Mouse (Mus musculus) heart, embryonic 13.5 days (tissue): ENCODE measurements around the gene Arhgef40. TPM values are rescaled to one million over a fixed set of nuclear protein-coding genes. Genes with fewer than 3 reads are reported as not detected.
A peak's percentile ranks its signal among the peaks of the same experiment; 100 is the strongest.
"Not testable (repeated sequence)": the region's sequence is repeated elsewhere in the genome, so short reads cannot be mapped to it uniquely, and the experiment has no call there.

Experiments used
- ATAC-seq: fragments of 200-750 bp; cut with Nextera tagmentation; 2 replicates; pipeline ENCODE4 v1.8.0; 2017; ENCODE audit warnings: moderate TSS enrichment; ENCODE audit not compliant: insufficient number of reproducible peaks, low FRiP score, low TSS enrichment; ENCODE audit errors: extremely low read depth
- H3K27ac ChIP-seq: fragments of 300-500 bp; sonication (generic); replicated peaks from 2 replicates; pipeline ENCODE4 v1.5.1; 2015; ENCODE audit warnings: moderate library complexity, mild to moderate bottlenecking, inconsistent platforms
- H3K27me3 ChIP-seq: fragments of 300-500 bp; sonication (generic); replicated peaks from 2 replicates; pipeline ENCODE4 v1.6.1; 2015; ENCODE audit warnings: mild to moderate bottlenecking, inconsistent platforms
- H3K36me3 ChIP-seq: fragments of 300-500 bp; sonication (generic); 2 replicates; pipeline ENCODE4 v1.6.1; 2015; ENCODE audit warnings: mild to moderate bottlenecking, inconsistent platforms
- H3K4me1 ChIP-seq: fragments of 300-500 bp; sonication (generic); 2 replicates; pipeline ENCODE4 v1.6.1; 2015; ENCODE audit warnings: inconsistent platforms
- H3K4me2 ChIP-seq: fragments of 300-500 bp; sonication (generic); 2 replicates; pipeline ENCODE4 v1.6.1; 2015; ENCODE audit warnings: inconsistent platforms, mild to moderate bottlenecking, moderate library complexity
- H3K4me3 ChIP-seq: fragments of 300-500 bp; sonication (generic); 2 replicates; pipeline ENCODE4 v1.5.1; 2015; ENCODE audit warnings: moderate library complexity, mild to moderate bottlenecking, inconsistent platforms
- H3K9ac ChIP-seq: fragments of 300-500 bp; sonication (generic); 2 replicates; pipeline ENCODE4 v1.6.1; 2015; ENCODE audit warnings: inconsistent platforms, mild to moderate bottlenecking, moderate library complexity
- H3K9me3 ChIP-seq: fragments of 300-500 bp; sonication (generic); 2 replicates; pipeline ENCODE4 v1.6.1; 2016; ENCODE audit warnings: inconsistent platforms
- WGBS: fragments of 180-500 bp; shearing (Covaris S2); methylation state at CpG from one replicate; pipeline ENCODE4 v1.1.7; 2015; ENCODE audit warnings: mixed read lengths; 5-methylcytosine and 5-hydroxymethylcytosine counted together
- polyA plus RNA-seq: library from polyadenylated mRNA; unstranded; fragments of >200 nt; fragmentation: Nextera tagmentation; extraction: Ambion mirVana; gene quantifications from 2 replicates; pipeline ENCODE4 v1.2.1, GENCODE M21; 2015

Arhgef40 gene
- polyA plus RNA-seq, 1 experiment from 2014 or later = 63.9 TPM

- 42% methylated on average over 3 of the region's 3 CpGs for WGBS
- not testable (repeated sequence) for H3K4me1 ChIP-seq, H3K9ac ChIP-seq, H3K27me3 ChIP-seq, H3K27ac ChIP-seq, H3K9me3 ChIP-seq, ATAC-seq, H3K4me2 ChIP-seq, H3K36me3 ChIP-seq, H3K4me3 ChIP-seq
Measured at GRCm38 (mm10) chr14:52042359-52042758, 57.8 kb downstream of the Arhgef40 start, which contains the start of gene Olfr221. TSS of gene Olfr221 (minus strand) at chr14:52042459.

DNA sequence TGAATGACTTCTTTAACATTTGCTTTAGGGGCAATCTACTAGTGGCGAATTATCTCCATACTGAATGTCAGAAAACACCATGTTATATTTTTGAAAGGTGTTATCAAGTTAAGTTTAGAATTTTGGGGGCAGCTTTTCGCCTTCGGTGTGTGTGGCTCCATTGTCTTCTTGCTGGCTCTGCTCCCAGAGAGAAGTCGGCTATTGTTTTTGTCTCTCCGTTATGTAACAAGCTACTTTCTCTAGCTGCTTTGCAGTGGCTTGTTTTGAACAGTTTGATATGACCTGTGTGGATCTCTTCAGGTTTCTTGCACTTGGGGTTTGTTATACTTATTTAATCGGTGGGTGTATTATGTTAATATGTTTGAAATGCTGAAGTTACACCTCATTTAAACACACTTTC is 58.9 kb downstream of the Arhgef40 start:
- Histone ChIP-seq H3K27ac (no peak overlapping the region), H3K36me3 (no peaks in the 10 kb centered on the region), H3K4me3 (no peak overlapping the region), H3K4me1 (0 out of 2 replicates have a peak, but pooled peaks cover 9% of the 10 kb centered on the region), H3K9me3 (no peaks in the 10 kb centered on the region), H3K4me2 (no peak overlapping the region), H3K9ac (peak overlapping the region; percentile 30), H3K27me3 (no peaks in the 10 kb centered on the region)
- 56% methylated on average over 6 of the region's 6 CpGs for WGBS
- no peak for ATAC-seq

- Histone ChIP-seq H3K4me1 (0 out of 2 replicates have a peak, but pooled peaks cover 9% of the 10 kb centered on the region), H3K27ac (no peak overlapping the region), H3K27me3 (no peaks in the 10 kb centered on the region), H3K4me2 (peak overlapping the region; percentile 32; the same call in 1 of the 2 replicates), H3K9me3 (no peaks in the 10 kb centered on the region), H3K4me3 (no peak overlapping the region), H3K9ac (peak overlapping the region; percentile 52; the same call in 1 of the 2 replicates), H3K36me3 (no peaks in the 10 kb centered on the region)
- no peak for ATAC-seq
- 6% methylated on average over 8 of the region's 8 CpGs for WGBS
Measured at GRCm38 (mm10) chr14:52044901-52045678, 60.6 kb downstream of the Arhgef40 start.

DNA sequence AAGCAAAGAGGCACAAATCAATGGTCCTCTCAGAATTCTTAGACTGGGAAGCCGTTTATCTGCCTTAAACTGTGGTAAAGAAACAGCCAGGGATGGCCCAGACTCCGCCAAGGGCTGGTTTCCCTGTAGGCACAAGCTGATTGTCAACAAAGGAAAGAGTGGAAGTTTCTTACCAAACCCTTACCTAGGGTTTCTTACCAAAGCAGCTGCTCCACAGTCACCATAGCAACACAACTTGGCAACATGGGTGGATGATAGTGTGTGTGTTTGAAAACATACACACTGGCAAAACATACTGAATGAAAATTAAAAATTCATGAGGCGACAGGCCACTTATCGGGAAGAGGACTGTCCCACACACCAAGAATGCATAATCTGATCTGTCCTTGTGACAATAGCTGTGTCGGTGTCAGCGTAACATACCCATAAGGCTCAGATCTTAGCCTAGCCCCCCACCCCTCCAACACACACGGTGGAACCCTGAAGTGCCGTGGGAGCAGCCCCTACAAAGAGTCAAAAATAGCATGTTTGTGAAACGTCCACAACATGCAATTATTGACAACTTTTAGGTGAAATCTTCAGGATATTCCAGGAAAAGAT is 61.5 kb downstream of the Arhgef40 start:
- 0 out of 2 replicates have a peak, but pooled peaks cover 9% of the 10 kb centered on the region for H3K4me1 ChIP-seq
- H3K9me3 ChIP-seq = no peaks in the 10 kb centered on the region
- WGBS = 73% methylated on average over 9 of the region's 9 CpGs
- no peak overlapping the region for H3K4me3 ChIP-seq
- no peak overlapping the region for H3K4me2 ChIP-seq
- H3K36me3 ChIP-seq = no peaks in the 10 kb centered on the region
- no peak overlapping the region for H3K27ac ChIP-seq
- no peak for ATAC-seq
- H3K27me3 ChIP-seq = no peaks in the 10 kb centered on the region
- H3K9ac ChIP-seq = no peak overlapping the region

DNA sequence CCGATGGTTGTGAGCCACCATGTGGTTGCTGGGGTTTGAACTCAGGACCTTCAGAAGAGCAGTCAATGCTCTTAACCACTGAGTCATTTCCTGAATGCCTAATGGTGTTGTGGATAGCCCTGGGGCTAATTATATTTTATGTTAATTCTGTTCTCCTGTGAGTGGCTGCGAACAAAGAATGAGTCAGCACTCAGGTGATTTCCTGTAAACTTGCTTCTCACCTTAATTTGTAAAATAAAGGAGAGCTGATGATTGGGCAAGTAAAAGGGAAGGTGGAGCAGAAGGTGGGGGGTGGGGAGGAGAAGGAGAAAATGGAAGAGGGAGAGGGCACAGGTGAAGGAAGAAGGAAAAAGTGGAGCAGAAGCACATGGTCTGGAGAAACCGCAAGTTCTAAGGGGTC is 68.2 kb downstream of the Arhgef40 start:
- not testable (repeated sequence) for H3K36me3 ChIP-seq, H3K27ac ChIP-seq, H3K27me3 ChIP-seq, H3K4me3 ChIP-seq, H3K9me3 ChIP-seq, H3K9ac ChIP-seq, ATAC-seq, H3K4me2 ChIP-seq, H3K4me1 ChIP-seq
- WGBS = 90% methylated on average over 3 of the region's 3 CpGs

Other genes with a start within 250 kb of the Arhgef40 start
- not detected in 2 replicates for gene Ang4, start 211.1 kb upstream of the Arhgef40 start, polyA plus RNA-seq
- not detected in 2 replicates for gene AY358078, start 184.7 kb upstream of the Arhgef40 start, polyA plus RNA-seq
- gene Ear6, start 131.0 kb upstream of the Arhgef40 start, polyA plus RNA-seq = not detected in 2 replicates
- gene Mettl17, start 99.9 kb upstream of the Arhgef40 start, polyA plus RNA-seq = 38.3 and 40.5 TPM in 2 replicates
- gene Slc39a2, start 91.8 kb upstream of the Arhgef40 start, polyA plus RNA-seq = 0.13 and 0.48 TPM in 2 replicates
- gene Ndrg2, start 70.6 kb upstream of the Arhgef40 start, polyA plus RNA-seq = 223 and 248 TPM in 2 replicates
- gene Tppp2, start 66.3 kb upstream of the Arhgef40 start, polyA plus RNA-seq = not detected in 2 replicates
- gene Rnase13, start 61.9 kb upstream of the Arhgef40 start, polyA plus RNA-seq = not detected in 2 replicates
- 0.43 and 1.1 TPM in 2 replicates for gene Tmem253, start 30.9 kb downstream of the Arhgef40 start, polyA plus RNA-seq
- gene Zfp219, start 36.0 kb downstream of the Arhgef40 start, polyA plus RNA-seq = 14.5 and 15.6 TPM in 2 replicates
- gene Olfr221, start 57.7 kb downstream of the Arhgef40 start, polyA plus RNA-seq = not detected in 2 replicates
- 340 and 392 TPM in 2 replicates for gene Hnrnpc, start 119.3 kb downstream of the Arhgef40 start, polyA plus RNA-seq
- gene Rpgrip1, start 126.0 kb downstream of the Arhgef40 start, polyA plus RNA-seq = 37.7 and 38.8 TPM in 2 replicates
- 28.0 and 29.8 TPM in 2 replicates for gene Supt16, start 212.7 kb downstream of the Arhgef40 start, polyA plus RNA-seq